Mouse (Mus musculus) bone marrow macrophage, adult 2 months (primary cell): ENCODE measurements around the gene Dtd1. TPM values are rescaled to one million over a fixed set of nuclear protein-coding genes. Genes with fewer than 3 reads are reported as not detected.

Experiments
- H3K27ac ChIP-seq: 2 replicates; pipeline ENCODE4 v1.5.1; 2012; ENCODE audit warnings: low read depth, low read length; ENCODE audit not compliant: insufficient read depth
- H3K4me1 ChIP-seq: 2 replicates; pipeline ENCODE4 v1.6.1; 2012; ENCODE audit warnings: low read length; ENCODE audit not compliant: control insufficient read depth, insufficient read depth
- H3K4me3 ChIP-seq: 2 replicates; pipeline ENCODE4 v1.5.1; 2012; ENCODE audit warnings: mild to moderate bottlenecking, low read length, moderate library complexity; ENCODE audit not compliant: insufficient read depth
- CTCF ChIP-seq: IDR thresholded peaks from 2 replicates; pipeline ENCODE4 v1.5.1; 2012; ENCODE audit warnings: low read depth, mild to moderate bottlenecking, low read length, moderate library complexity
- POLR2A ChIP-seq: IDR thresholded peaks from 2 replicates; pipeline ENCODE4 v1.6.1; 2012; ENCODE audit warnings: mild to moderate bottlenecking, low read depth, low read length, borderline replicate concordance
- polyA plus RNA-seq: library from polyadenylated mRNA; stranded (reverse); fragments of >200 nt; gene quantifications from 2 replicates; pipeline ENCODE4 v1.2.4, GENCODE M21; 2012; ENCODE audit not compliant: missing spikeins, insufficient read depth, insufficient read length

Dtd1 gene
- polyA plus RNA-seq, 1 experiment: 9.0 TPM

- TF ChIP-seq CTCF: no peak
- TF ChIP-seq POLR2A: no peak
- no peak overlapping the region for H3K27ac ChIP-seq
- no peaks in the 10 kb centered on the region for H3K4me1 ChIP-seq
- H3K4me3 ChIP-seq: no peak overlapping the region
Observed at GRCm38 (mm10) chr2:144770452-144770941, 170.8 kb downstream of the Dtd1 start.

GRCm38 (mm10) chr2:144771841-144772240 lies 172.1 kb downstream of the Dtd1 start:
- Histone ChIP-seq H3K4me1 (no peaks in the 10 kb centered on the region), H3K4me3 (no peak overlapping the region), H3K27ac (no peak overlapping the region)
- no peak for TF ChIP-seq CTCF
- TF ChIP-seq POLR2A: no peak

- TF ChIP-seq CTCF: no peak
- TF ChIP-seq POLR2A: no peak
- H3K27ac ChIP-seq: no peak overlapping the region
- H3K4me3 ChIP-seq: no peak overlapping the region
- no peaks in the 10 kb centered on the region for H3K4me1 ChIP-seq
Observed at GRCm38 (mm10) chr2:144774636-144775160, 175.0 kb downstream of the Dtd1 start.

- TF ChIP-seq CTCF: no peak
- TF ChIP-seq POLR2A: no peak
- no peak overlapping the region for H3K27ac ChIP-seq
- H3K4me1 ChIP-seq: no peaks in the 10 kb centered on the region
- no peak overlapping the region for H3K4me3 ChIP-seq
Observed at GRCm38 (mm10) chr2:144775626-144776025, 175.9 kb downstream of the Dtd1 start.

- Histone ChIP-seq H3K4me3 (no peak overlapping the region), H3K27ac (no peak overlapping the region), H3K4me1 (no peaks in the 10 kb centered on the region)
- TF ChIP-seq POLR2A (no peak), CTCF (no peak)
Observed at GRCm38 (mm10) chr2:144779263-144779662, 179.6 kb downstream of the Dtd1 start.

- TF ChIP-seq CTCF: no peak
- Histone ChIP-seq H3K4me1 (no peaks in the 10 kb centered on the region), H3K27ac (no peak overlapping the region), H3K4me3 (no peak overlapping the region)
Observed at GRCm38 (mm10) chr2:144780731-144781130, 181.0 kb downstream of the Dtd1 start.

- H3K27ac ChIP-seq: no peak overlapping the region
- TF ChIP-seq CTCF: no peak
- no peak for TF ChIP-seq POLR2A
- H3K4me1 ChIP-seq: no peaks in the 10 kb centered on the region
- H3K4me3 ChIP-seq: no peak overlapping the region
Observed at GRCm38 (mm10) chr2:144781871-144782270, 182.2 kb downstream of the Dtd1 start.

- Histone ChIP-seq H3K27ac (no peak overlapping the region), H3K4me1 (no peaks in the 10 kb centered on the region), H3K4me3 (no peak overlapping the region)
- TF ChIP-seq CTCF: no peak
- no peak for TF ChIP-seq POLR2A
Observed at GRCm38 (mm10) chr2:144782481-144782880, 182.8 kb downstream of the Dtd1 start.

GRCm38 (mm10) chr2:144783190-144783589 lies 183.5 kb downstream of the Dtd1 start:
- Histone ChIP-seq H3K27ac (no peak overlapping the region), H3K4me3 (no peak overlapping the region), H3K4me1 (no peaks in the 10 kb centered on the region)
- no peak for TF ChIP-seq POLR2A

- Histone ChIP-seq H3K4me1 (no peaks in the 10 kb centered on the region), H3K27ac (no peak overlapping the region), H3K4me3 (no peak overlapping the region)
- TF ChIP-seq CTCF: no peak
- no peak for TF ChIP-seq POLR2A
Observed at GRCm38 (mm10) chr2:144783831-144784230, 184.1 kb downstream of the Dtd1 start.

GRCm38 (mm10) chr2:144791671-144792294 lies 192.1 kb downstream of the Dtd1 start:
- TF ChIP-seq CTCF: no peak
- TF ChIP-seq POLR2A: no peak
- Histone ChIP-seq H3K4me3 (no peak overlapping the region), H3K27ac (no peak overlapping the region), H3K4me1 (no peaks in the 10 kb centered on the region)
